Mouse (Mus musculus) monocyte, adult 5-6 weeks (primary cell): Measurements from ENCODE around the gene Rbm45. TPM values are rescaled to one million over a fixed set of nuclear protein-coding genes. Genes with fewer than 3 reads are reported as not detected.

ENCODE experiments used
- ATAC-seq: fragments of 153-309, 156-312 bp; replicated peaks from 2 replicates; pipeline ENCODE4 v1.8.0; 2017; ENCODE audit warnings: mild to moderate bottlenecking; ENCODE audit not compliant: low TSS enrichment, insufficient number of reproducible peaks, severe bottlenecking, poor library complexity, low FRiP score
- total RNA-seq: library from RNA; stranded (forward); fragments of 200-1000, 200-491, 200-594 nt; gene quantifications from 3 replicates; pipeline ENCODE4 v1.2.3, GENCODE M21; 2017

The Rbm45 gene
- total RNA-seq, 1 experiment from 2014 or later, result 36.7 TPM

DNA sequence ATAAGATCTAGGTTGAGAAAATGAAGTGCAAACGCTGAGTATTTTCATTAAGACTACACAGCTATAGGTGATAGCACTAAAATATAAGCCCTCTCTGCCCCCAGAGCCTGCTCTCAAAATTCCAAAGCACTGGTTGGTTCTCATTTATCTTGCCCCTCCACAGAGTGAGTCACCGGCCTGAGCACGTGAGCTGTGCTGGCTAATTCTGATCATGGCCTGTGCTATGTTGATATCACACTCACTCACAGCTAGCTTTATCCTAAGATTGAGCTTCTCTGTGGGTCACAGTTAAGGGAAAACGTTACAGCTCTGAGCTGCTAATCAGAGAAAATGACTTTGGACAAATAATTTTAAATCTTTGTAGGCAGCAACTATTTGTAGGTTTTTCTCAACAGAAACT lies 2.5 kb downstream of the Rbm45 start:
- ATAC-seq, result no peak

DNA sequence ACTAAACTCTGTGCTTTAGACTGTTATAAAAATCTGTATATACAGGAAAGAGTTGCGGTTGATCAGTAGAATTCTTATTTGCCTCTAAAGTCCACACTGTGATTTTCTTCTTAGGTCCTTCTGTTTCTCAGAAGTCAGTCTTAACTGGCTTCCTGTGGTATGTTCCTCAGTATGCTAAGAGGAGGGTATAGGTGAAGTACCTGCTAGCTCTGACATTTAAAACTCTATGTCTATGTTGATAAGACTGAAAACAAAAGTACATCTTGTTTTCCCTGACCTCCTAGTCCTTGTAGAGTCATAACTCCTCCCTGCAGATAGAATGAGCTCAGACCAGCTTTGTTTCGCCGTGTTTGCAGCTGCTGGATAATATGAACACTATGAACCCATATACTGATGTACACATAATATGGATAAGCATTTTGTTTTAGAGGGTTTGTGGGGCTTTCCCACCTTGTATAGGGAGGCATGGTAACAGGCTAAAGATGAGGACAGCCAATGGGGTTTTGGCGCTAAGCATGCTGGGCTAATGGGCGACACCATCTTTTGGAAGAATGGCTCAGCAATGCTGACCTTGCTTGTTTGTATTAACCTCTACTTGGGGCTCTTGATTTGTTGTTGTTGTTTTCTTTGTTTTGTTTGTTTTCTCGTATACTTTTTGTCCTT lies 4.9 kb downstream of the Rbm45 start:
- no peak for ATAC-seq

DNA sequence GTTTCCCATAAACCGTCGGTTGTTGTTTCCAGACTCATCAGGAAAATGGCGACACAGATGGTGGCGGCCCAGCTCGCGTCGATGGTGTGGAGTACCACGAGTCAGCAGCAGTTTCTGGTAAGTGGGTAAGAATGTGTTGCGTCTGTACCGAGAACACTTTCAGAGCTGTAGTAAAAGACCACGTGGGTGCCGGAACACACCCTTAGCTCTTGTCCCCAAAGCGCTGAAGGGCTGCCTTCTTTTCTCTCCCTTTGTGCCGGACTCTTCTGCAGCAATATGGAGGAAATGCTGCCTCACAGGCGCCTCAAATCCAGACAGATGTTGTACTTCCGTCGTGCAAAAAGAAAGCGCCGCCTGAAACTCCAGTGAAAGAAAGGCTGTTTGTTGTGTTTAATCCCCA lies 8.9 kb downstream of the Rbm45 start:
- ATAC-seq, result no peak

DNA sequence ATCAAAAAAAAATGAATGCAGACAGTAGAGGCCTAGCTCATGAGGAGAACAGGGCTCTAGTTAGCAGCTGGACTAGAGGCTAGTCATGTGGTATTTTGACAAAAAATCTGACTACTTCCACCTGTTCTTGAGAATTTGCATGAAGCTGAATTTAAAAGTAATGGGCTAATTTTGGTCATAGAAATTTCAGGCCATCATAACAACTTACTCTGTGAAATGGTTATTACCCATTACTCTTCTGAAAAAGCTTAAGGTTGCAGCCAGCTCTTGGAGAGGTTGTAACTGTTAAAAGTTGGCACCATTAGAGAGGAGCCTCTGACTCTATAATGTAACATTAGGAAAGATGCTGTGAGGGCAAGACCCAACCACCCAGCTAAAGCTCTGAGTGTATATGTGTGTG lies 16.7 kb downstream of the Rbm45 start:
- no peak for ATAC-seq

DNA sequence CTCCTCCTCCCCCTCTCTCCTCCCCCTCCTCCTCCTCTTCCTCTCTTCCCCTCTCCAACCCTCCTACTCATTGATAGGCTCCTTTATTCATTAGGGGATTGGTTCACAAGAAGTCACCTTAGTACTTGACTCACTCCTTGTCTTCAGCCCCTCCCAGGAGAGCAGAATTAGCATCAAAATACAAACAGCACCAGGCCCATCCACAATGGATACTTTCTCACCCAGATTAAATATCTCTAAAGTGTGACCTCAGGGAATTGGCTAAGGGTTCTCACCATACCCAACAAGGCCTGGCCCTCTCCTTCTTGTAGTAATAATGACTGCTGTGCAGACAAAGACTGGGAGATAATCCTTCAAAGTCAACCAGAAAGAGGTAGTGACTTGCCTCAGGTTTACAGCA lies 30.4 kb downstream of the Rbm45 start:
- no peak for ATAC-seq

DNA sequence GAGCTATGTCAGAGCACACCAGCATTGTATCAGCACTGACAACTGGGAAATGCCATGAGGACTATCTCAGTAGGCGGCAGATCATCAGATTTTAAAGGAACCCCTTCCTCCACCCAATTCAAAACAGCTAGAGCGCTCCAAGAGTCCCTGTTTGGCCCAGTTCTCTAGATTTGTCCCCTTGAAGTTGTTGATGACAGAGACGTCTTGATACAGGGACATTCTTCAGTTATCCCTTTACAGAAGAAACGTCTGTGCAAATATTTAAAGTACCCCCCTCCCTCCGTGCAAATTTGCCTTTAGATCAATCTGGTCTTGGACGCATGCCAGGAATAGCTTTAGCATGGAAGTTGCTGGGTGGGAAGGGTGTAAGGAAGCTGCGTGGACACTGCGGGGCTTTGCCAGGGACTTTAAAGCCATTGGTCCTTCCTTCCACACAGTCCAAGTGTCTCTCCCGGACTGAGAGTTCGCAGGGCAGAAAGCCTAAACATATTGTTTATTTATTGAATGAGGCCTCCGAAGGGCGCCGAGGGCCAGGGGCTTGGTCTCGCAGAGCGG lies 35.9 kb downstream of the Rbm45 start:
- ATAC-seq, result no peak

DNA sequence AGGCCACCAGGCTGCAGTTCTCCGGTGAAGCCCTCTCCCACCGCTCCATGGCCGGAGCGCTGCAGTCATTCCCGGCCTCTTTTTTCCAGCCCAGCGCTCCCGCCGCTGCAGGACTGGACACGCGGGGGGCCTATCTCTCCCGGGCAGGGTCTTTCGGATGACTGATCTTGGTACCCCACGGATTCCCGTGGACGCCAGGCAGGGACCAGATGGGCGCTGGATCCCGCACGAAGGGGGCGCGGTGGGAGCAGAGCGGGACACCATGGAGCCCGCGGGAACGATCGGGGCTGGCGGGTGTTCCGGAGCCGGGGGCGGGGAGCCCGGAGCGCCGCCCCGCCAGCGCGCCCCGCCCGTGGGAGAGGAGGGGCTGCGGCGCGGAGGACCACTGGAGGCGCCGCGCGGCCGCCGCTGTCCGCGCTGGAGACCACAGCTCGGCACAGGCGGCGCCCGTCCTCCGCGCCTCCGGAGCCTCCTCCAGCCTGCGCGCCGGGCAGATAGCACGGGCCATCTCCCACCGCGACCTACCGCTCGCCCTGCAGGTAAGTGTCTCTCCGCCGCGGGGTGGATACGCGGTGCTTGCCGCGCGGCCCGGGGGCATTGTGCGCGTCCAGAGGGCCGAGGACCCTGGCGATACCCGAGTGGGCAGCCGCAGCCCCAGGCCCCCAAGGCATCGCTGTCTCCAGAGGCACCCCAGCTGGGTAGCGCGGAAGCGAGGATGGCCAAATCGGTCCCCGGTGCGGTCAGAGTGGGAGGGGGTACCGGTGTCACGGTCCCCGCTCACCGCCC lies 36.6 kb downstream of the Rbm45 start, which contains the start of gene Osbpl6:
Gene Osbpl6 (plus strand): TSS at position 358 of the 786 bp plus-strand sequence.
- ATAC-seq, result no peak

DNA sequence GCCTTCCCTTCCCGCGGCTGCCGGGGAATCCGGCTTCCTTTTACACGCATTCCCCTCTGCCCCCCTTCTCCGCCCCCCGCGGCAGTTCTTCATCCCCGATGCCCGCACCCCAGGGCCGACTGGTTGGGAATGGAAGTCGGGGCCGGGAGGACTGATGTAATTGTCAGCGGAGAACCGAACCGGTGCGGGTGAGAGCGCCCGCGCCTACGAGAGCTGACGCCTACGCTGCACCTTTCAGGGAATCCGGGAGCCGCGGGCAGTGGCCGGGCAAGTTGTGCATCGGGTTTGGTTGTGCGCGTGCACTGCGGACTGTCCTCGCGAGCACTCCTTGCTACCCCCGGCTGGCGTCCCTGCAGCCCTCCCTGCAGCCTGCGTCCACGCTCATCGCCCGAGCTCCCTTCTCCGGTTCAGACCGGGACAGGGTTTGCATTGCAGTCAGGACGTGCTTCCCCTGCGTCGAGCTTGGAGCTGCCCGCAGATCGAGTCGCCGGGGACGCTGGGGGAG lies 37.2 kb downstream of the Rbm45 start:
- ATAC-seq, result no peak

DNA sequence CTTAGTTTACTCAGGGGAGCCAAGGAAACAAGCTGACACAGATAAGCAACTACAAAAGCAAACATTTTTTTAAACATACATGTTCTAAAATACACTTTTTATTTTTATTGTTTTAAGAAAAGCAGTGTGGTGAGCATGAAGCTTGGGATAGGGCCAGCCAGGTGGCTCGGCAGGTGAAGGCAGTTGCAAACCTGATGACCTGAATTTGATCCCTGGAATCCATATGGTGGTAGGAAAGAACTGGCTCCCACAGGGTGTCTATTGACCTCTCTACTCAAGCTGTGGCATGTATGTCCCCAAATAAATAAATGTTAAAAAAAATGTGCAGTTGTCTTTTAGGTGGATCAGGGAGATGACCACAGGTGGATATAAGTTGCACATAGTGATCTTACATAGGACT lies 39.7 kb downstream of the Rbm45 start:
- ATAC-seq, result no peak

DNA sequence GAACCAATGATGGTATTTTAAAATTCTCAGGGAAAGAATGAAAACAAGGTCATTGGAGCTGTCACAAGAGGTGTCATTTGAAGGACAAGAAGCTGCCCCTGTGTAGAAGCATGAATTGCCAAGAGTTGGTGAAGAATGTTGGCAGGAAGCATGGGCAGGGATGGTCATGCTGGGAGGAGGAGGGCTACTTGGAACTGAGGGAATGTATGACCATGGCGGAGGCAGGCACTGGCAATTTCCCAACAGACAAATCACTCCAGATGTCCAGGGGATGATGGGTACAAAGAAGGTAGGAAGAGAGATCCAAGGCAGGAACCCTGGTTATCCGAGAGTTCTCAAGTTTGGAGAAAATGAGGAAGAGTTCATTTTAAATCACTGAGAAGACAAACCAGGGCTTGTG lies 40.2 kb downstream of the Rbm45 start:
- no peak for ATAC-seq

DNA sequence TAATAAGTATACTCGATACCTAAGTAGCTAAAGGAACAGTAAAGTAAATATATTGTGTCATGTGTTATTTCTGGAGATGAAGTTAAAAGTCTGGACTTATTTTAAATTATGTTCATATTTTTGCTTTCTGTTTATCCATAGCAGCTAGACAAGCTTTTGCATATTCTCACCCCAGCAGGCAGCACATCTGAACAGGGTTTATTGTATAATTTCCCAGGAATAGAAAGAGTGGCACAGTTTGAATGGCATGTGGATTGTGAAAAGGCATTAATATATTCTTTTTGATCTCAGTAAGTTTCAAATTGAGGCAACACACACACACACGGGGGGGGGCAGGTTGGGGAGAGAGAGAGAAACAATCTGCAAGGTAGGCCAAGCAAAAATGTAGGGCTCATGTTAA lies 43.1 kb downstream of the Rbm45 start:
- ATAC-seq, result no peak

DNA sequence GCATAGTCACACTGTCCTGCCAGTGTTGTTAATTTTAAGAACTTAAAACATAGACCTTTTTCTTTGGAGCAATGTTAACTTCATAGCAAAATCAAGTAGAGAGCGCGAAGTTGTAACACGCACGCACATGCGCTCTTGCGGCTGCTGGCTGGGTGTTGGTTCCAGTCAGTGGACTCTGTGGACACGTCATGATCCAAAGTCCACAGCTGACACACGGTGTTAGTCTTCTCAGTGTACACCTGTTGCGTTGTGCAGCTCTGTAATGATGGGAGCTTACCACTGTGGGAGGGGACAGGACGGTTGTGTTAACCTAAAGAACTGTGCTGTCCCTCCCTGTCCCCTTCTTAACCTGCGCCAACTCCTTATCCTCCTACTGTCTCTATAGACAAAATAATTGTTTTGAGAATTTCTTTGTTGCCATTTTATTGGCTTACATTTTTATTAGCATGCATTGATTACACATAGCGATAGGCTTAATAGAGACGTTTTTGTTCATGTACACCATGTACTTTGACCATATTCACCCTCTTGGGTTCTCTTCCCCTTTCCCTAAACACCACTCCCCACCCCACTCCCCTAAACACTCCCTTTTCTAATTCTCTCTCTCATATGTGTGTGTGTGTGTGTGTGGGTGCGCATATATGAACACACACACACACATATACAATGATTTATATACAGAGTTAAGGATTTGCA lies 47.8 kb downstream of the Rbm45 start:
- ATAC-seq, result no peak

DNA sequence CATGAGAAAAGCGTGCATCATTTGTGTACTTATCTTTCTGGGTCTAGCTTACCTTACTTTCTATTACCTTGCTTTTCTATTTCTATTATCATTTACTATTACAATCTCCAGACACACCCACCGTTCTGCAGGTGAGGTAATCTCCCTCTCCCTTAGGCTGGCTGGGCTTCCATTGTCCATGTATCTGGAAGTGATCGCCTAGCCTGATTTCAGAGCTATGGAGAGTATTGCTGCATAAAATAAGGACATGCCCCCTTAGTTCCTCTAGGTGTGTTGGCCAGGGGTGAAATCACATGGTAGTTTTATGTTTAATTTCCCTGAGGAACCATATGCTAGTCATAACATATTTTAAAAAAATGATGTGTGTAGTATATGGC lies 48.3 kb downstream of the Rbm45 start:
- no peak for ATAC-seq

DNA sequence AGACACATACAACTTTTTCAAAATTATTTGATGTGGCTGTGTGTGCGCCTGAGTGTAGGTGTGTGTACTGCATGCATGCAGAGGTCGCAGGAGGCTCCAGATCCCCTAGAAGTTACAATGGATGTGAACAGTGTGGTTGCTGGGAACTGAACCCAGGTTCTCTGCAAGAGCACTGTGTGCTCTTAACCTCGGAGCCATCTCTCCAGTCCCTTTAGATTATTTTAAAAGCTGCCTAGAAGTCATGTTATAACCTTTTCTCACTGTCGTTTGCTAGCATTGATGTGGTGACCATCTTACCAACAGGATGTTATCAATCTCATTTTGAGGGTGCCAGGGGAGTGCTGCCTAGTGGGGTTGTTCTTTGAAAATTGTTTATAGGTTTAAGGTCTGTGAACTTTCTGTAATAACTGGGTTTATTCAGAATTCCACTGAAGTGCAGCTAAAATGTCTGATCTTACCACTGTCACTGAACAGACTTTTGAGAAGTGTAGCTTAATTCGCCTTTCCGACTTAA lies 51.7 kb downstream of the Rbm45 start:
- no peak for ATAC-seq

DNA sequence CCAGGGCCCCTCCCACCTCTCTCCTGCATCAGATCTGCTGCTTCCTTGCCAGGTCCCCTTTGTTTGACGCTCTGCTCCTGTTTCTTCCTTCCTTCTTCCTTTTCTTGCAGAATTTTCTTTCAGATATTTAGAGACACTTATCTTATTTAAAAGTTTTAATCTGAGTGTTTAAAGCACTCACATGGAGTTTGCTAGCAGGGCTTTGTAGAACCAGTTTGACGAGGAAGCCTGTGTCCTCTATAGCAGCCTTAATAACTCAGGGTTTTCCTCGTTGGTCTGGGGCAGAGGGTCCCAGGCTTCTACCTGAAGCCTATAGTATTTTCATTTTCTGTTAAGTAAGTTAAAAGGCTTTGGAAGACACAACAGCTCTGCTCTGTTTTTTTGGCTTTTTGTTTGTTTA lies 57.0 kb downstream of the Rbm45 start:
- ATAC-seq, result no peak

DNA sequence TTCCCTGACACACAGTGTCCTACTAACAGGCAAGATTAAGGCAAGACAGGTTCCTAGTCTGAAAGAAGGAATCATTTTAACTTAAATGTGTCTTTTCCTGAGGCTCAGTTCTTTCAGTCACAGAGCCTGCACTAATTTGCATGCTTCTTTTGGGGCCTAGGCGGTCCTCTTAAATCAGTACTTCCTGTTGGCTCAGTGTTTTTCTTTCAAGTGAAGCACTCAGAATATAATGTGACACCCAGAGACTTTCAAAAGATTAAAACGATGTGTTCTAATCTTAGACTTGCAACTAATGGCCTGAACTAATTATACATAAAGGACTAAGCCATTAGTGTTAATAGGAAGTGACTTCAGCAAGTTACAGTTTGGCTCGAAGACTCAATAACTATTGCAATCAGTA lies 59.5 kb downstream of the Rbm45 start:
- ATAC-seq, result no peak

DNA sequence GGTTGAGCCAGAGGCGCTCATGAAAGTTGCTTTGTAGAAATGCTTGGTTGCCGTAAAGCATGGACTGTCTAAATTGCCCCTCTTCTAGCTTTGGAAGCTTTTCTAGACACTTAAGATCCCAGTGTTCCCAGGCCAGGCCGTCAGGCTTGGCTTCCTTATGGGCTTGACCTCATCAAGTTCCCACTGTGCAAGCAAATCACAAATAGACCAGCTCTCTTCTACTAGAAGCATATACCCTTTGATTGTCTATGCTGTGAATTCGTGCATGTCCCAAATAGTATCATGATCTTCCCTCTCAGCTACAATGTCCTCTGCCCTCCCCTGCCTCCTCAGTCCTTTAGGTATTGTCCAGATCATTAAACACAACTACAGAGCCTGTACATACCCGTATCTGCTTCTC lies 60.1 kb downstream of the Rbm45 start:
- no peak for ATAC-seq

DNA sequence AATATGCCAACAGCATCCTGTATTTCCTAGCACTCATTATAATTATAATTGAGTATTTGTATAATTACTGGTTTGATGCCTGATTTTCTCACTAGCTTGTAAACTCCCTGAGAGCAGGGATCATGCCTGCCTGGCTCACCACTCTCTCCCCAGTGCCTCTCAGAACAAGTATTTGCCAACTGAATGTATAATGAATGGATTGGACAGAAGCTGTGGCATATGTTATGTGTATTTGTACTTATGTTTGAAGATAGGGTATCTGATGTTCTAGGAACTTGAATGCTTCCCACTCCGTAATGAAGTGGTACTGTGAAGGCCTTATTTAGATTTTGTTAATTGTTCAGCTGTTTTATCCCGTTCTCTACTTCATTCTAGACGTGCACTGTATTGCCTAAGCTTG lies 60.8 kb downstream of the Rbm45 start:
- ATAC-seq, result no peak
